Mouse (Mus musculus) MN1 (cell line): Measurements from ENCODE around the gene Slc22a14.
"Not testable (repeated sequence)": the region's sequence is repeated elsewhere in the genome, so short reads cannot be mapped to it uniquely, and the experiment has no call there.

Experiments
- DNase-seq: peaks from one replicate; pipeline ENCODE4 v3.0.0-alpha.2; 2016; ENCODE audit warnings: low spot score

The Slc22a14 gene

DNA sequence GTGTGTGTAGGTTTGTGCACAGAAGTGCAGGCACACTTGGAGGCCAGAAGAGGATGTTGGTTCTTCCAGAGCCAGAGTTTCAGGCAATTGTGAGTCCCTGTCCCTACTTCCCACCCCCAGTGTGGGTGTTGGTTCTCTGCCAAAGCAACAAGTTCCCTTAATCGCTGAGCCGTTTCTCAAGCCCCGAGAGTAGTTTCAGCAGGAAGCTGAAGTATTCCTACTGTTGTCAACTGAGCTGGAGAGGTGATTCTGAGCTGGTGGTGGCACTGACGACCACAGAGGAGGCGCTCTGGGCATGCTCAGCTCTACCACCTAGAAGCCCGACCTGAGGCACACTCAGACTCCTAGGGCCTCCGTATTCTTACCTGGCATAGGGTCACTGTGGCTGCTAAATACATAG, at the start of gene Slc22a14:
Gene Slc22a14 (minus strand): TSS at position 270 of the 400 bp plus-strand sequence.
- no peak for DNase-seq

DNA sequence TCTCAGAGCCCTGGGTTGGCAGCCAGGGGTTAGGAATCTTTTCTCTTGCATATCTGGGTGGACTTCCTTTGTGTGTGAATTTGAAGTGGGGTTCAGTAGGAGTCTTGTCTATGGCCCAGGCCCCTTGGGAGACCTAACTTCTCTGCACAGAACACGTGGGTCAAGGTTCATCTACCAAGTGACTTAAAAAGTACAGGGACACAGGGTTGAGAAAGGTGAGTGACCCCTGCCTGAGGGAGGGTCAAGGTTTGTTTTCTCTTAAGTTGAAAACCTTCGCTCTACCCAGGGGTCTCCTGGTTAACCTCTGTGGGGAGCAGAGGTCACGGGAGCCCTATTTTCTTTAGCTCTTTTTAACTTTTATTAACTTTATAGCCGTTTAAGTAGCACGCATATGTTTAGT, 44.5 kb upstream of the Slc22a14 start:
- no peak for DNase-seq

DNA sequence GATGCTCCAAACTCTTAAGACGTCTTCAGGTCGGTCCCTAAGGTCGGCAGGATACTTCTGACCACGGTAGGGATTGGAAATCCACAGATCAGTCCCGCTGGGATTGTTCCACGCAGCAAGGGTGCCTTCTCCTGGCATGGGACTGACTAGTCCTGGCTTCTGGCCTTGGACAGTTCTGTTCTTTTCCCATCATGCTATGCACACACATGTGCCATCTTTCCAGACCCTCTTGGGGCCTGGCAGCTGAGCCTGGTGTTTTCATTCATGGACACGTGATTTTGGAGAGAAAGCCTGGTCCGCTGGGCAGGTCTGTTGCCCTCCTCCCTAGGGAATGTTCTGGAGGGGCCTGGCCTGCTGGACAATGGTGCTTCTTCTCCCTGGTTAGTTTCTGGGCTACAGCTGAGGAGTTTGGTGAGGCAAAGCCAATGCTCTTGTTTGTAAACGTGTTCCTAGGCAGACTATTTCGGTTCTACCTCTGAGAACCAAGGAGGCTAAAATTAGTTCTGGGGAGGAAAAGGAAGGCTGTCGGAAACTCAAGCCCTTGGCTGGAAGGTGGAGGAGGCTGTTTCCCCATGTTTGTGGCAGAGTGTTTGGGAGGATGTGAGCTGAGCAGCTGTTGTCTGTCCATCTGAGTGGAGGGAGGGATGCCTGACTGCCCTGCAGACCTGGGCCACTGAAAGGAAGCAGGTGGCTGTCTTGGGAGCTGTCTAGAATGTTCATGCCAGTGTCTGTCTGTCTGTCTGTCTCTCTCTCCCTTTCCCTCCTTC, 43.7 kb upstream of the Slc22a14 start:
- DNase-seq: peak; percentile 84

DNA sequence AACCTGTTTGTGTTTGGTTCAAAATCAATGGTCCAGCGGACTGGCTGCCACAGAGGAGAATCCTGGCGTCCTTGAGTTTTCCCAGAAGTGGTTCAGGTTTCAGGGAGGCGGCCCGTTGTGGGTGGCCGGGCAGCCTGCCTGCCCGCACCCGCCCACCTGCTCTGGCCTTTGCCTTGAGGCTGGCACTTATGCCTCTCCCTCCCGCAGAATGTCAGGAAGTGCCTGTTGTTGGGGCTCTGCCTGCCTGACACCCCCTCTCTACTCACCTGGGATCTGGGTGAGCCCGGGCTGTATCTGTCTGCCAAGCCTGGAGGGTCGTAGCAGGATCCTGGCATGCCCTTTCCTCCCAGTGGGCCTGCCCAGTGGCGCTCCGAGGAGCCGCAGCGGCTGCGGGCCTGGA, 42.5 kb upstream of the Slc22a14 start:
- no peak for DNase-seq

DNA sequence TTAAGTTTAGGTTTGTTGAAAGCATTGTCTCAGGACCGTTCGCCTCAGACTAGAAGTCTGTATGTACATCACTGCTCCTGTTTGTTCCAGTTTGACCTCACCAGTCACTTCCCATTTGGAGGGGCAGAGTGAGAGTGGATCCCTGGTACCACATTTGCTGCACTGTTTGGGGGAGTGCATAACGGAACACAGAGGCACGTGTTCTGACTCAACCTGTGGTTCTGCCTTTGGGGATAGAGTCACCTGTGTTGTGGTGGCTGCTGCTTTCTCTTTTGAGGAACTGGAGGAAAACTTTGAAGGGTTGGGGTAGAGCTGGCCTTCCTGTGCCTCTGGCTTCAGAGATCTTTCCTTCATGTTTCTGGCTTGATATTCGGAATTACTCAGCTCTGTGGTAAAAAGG, 38.7 kb upstream of the Slc22a14 start:
- no peak for DNase-seq

DNA sequence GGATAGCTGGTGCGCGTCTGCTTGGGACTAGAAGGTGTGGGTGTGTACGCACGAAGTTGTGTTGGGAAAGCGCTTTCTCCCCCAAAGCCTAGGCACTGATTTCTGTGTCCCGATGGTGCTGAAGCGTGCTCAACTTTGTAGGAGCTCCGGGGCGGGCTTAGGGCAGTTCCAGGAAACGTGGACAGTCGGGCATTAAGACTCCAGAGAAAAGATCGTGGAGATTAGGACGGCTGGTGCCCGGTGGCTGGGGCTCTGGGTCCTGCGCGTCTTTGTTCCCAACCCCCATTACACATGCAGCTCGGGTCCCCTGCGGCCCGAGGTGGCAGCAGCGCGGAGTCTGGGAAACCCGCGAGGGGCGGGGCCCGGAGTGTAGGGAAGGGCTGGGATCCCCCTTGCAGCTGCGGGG, 37.9 kb upstream of the Slc22a14 start:
- peak; percentile 56 for DNase-seq

DNA sequence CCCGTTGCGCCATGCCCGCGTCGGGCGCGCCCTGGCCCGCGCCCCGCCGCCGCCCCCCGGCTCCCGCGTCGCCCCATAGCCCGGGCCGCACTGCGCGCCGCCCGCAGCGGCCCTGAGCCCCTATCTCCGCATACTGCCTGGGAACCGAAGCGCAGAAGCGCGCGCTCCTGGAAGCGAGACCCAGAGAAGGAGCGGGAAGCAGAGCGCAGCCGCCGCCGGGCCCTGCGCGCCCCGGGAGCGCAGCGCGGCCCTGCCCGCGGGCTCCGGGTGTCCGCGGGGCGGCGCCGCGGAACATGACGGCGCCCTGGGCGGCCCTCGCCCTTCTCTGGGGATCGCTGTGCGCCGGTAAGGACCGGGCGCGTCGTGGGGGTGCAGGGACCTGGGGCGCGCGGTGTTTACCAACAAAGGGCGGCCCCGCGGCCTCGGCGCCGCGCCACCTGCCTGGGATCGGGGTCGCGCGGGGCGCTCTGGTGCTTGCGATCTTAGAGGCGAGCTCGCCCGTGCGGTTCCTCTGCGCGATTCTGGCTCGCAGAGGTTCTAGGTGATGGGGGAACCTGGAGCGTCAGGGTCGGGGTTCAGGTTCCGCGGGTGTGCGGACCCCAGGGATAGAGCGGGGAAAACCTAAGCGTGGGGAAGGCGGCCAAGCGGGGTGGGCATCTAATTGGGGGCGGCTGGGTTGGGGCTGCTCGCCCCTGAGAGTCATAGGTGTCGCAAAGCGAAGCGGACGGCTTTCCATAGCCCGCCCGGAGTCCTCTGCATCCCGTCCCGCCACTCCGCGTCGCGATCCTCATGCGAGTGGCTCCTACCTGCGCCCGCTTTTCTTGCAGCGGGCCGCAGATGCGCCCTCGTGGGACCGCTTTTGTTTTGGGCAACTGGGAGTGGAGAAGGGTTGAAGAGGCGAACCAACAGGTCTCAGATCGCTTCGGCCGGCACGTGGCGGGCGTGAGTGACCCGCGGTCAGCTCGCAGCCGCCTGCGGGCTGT, 37.2 kb upstream of the Slc22a14 start:
- DNase-seq: peak; percentile 67

DNA sequence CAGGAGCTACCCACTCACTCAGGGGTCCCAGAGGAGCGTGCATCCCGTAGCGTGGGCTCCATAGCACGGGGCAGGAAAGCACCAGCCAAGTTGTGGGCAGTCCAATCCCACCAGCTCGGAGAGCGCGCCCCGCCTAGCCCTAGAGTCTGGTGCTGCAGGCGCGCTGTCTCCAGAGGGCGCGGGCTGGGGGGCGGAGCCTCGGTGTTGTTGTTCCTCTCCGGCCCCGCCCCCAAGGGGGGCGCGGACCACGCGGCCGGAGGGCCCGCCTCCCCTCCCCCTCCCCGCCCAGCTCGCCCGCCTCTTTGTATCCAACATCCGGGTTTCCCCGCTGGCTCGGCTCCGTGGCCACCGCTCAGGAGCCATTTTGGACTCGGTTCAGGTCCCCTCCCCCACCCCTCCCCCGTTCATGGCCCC, 36.5 kb upstream of the Slc22a14 start, which contains the start of gene Acvr2b:
Gene Acvr2b (plus strand): TSS at position 318 of the 414 bp plus-strand sequence.
- DNase-seq: peak; percentile 97

DNA sequence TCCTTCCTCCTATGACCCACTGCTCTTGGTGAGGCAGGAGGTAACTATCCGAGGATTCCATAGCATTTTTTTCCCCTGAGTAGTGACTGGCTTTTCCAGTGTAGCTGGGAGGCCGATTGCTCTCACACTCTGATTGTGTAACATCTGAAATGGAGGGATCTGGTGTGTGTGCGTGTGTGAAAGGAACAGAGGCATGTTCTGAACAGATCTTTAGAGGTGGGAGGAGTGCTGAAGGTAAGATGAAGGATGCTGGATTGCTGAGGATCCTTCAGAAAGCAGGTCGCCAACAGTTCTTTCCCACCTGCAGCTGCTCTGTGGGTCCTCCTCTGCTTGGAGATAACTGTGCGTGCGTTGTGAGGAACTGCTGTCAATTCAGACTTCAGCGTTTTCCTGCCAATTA, 36.0 kb upstream of the Slc22a14 start:
- peak; percentile 38 for DNase-seq

DNA sequence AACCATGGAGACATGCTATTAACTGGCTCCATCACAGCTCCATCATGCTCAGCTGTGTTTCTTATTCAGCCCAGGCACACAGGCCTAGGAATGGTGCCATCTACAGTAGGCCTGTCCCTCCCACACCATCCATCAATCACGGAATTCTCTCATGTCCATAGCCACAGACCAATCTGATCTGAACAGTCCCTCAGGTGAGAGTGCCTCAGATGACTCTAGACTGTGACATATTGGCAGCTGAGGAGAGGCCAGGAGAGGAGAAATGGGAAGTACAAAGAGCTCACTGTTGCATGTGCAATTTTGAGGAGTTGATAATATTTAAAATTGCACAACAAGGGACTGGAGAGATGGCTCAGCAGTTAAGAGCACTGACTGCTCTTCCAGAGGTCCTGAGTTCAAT, 29.5 kb upstream of the Slc22a14 start:
- DNase-seq: no peak

DNA sequence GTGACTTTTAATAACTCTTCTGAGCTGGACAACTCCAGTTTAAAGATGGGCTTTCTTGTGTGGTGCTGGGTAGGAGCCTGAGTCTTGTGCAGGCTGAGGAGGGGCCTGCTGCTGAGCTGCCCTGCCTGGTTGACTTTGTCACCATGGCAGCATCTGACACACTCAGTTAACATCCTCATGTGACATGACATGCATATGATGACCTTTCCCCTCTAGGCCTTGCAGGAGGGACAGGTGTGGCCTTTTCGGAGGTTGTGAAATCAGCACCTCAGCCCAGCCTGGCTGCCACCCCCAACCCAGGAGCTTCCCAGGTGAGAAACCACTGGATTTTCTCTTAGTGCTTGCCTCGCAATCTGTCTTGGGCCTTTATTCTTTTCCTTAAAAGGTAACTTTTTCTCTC, 24.9 kb upstream of the Slc22a14 start:
- DNase-seq: no peak

DNA sequence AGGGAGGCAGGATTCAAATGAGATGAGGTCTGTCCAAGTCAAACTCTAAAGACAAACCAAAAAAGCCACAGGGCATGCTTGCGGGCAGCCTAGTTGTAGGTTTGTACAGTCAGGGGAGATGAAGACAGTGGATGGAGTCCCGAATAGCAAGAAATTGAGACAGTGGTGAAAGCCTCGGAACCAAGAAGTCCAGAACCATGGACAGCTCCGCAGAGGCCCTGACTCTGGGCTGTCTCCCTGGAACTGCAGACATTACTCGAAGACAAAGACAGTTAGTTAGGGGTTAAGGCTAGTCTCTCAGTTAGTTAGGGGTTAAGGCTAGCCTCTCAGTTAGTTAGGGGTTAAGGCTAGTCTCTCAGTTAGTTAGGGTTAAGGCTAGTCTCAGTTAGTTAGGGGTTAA, 23.6 kb upstream of the Slc22a14 start:
- DNase-seq: no peak

DNA sequence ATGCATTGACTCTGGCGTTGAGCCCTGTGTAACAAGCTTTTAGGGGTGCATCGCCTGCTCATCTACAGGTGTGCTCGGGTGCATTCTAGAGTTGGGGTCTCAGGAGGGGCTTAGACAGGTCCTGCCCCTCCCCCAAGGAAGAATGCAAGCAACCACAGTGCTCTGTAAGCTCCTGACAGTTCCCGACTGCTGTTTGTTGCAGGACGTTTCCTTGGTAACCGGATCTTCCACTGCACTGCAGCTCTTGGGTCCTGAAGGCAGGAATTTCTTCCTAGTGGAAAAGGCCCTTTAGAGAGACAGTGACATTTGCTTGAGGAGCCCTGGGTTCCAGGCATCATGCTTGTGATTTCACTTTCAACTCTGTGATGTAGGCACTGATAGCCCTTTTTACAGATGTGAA, 17.2 kb upstream of the Slc22a14 start:
- DNase-seq: no peak

DNA sequence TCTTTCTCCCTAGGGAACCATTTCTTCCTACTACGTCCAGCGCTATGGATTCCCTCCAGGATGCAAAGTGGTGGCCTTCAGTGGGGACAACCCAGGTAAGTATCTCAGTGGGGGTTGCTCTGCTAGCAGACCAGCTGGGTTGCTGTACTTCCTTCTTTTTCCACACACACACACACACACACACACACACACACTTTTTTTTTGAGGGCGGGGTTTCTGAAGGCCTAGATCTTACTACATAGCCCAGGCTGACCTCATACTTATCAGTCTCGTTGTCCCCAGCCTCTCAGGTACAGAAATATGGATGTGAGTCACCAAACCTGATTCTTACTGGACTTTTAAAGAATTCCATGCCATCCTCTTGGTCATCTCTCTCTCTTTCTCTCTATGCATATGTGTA, 12.9 kb upstream of the Slc22a14 start:
- no peak for DNase-seq

DNA sequence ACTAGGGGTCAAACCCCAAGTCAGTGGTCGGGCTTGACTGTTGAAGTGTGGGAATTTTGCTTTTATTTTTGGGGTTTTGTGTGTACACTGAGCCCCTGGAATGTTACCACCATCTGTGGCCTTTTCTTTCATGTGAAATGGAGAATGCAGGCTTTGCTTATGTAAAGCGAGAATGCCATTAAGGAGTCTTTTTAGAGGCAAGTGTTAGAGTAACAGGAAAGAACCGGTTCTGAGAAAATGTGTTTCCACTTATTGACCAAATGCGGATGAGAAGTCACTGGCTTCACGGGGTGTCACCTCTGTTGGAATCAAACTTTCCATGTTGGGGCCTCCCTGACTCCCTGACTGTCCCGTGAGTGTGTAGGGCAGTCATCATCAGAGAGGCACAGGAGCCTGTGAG, 10.2 kb upstream of the Slc22a14 start:
- no peak for DNase-seq

DNA sequence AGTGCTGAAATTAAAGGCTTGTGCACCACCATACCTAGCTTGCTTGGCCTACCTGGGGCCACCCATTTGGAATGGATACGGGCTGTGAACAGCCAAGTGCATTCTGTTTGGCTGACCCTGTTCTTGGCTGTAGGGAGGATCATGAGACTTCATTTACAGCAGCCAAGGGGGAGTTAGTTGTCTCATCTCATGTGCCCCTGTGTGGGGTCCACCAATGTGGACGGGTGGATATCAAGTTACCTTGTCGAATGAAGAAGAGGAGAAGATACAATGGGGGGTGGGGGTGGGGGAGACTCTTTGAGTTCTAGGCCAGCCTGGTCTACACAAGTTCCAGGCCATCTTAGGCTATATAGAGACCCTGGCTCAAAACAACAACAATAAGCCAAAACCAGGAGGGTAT, 9.7 kb upstream of the Slc22a14 start:
- DNase-seq: no peak

DNA sequence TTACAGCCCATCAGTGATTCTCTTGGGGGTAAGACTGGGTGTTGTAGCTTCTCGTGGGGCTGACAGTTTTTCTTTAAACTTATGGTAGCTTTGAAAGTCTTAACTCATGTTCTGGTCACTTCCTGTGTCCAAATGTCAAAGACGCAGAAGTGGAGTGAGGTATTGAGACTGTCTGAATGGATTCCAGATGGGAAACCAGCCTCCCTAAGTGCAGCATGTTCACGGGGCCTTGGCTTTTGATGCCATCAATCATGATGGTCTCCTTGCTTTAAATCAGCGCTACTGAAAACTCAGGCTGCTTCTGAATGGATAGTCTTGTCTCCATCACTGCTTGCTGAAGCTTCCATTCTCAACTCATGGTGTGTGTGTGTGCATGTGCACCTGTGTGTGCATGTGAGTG, 5.9 kb upstream of the Slc22a14 start:
- no peak for DNase-seq

DNA sequence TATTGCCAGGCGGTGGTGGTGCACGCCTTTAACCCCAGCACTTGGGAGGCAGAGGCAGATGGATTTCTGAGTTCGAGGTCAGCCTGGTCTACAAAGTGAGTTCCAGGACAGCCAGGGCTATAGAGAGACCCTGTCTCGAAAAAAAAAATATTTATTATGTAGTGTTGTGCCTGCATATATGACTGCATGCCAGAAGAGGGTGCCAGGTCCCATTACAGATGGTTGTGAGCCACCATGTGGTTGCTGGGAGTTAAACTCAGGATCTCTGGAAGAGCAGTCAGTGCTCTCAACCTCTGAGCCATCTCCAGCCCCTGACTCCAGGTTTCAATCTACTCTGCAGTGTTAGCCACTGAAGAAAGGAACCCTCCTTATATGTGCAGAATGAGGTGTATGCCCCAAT, 5.4 kb upstream of the Slc22a14 start:
- not testable (repeated sequence) for DNase-seq

DNA sequence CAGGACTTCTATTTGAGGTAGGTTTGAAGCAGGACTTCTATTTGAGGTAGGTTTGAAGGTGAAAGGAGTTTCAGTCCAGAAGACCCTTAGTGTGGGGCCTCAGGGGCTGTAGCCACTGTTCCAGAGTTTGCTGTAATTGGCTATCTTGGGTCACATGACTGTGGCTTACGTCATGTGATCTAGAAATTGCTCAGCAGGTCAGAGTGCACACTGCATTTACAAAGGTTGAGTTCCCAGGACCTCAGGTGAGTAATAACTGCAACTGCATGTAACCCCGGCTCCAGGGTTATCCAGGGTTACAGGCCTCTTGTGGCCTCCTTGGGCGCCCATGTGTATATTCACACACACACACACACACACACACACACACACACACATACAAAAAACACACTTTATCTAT, 3.0 kb upstream of the Slc22a14 start:
- DNase-seq: no peak

DNA sequence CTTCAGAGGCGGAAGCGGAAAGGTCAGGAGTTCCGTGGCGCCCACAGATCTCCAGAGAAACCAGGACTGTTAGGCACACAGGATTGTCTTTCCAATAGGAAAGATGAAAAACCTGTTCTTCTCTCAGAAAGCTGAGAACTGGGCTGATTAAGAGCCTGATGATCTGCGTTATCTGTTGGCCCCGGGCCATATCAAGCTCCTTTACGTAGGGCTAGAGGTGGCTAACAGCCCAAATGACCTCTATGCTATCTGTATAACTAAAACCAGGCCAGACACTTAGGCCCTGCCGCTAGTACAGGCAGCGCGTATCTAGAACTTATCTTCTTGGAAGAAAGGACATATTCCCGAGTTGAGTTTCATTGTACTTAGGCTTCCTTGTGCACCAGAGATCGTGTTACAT, 2.1 kb downstream of the Slc22a14 start:
- DNase-seq: no peak

DNA sequence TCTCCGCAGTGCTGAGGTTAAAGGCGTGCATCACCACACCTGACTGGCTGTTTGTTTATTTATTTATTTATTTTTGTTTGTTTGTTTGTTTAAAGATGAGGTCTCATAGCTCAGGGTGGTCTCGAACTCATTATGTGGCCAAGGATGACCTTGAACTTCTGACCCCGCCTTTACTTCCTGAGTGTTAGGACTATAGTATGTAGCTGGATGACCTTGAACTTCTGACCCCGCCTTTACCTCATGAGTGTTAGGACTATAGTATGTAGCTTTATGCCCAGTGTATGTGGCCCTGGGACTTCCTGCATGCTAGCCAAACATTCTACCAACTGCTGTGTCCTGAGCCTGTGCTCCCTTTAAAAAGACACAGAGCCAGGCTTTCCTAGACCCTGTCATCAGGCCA, 3.9 kb downstream of the Slc22a14 start:
- no peak for DNase-seq

DNA sequence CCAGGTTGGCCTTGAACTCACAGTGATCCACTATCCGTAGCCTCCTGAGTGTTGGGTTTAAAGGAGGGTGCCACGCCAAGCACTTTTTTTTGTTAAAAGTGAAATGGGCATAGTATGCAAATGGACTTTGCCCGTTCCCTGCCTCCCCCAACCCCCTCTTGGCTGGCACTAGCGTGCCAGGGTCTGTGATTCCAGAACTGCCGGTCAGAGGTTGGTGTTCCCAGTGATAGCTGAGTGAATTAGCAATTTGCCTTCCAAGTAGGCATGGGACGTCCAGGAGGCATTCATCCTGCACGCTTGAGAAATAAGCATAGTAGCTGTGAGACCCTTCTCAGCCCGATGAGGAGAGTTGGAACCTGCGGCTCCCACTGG, 7.3 kb downstream of the Slc22a14 start:
- peak; percentile 18 for DNase-seq
